Mouse (Mus musculus): ENCODE measurements around the gene Rab23. TPM values are rescaled to one million over a fixed set of nuclear protein-coding genes. Genes with fewer than 3 reads are reported as not detected.
A peak's percentile ranks its signal among the peaks of the same experiment; 100 is the strongest.
"Not testable (repeated sequence)": the region's sequence is repeated elsewhere in the genome, so short reads cannot be mapped to it uniquely, and the experiment has no call there.

The Rab23 gene
- total RNA-seq, 2 experiments from 2014 or later, result 4.7 to 4.8 TPM

DNA sequence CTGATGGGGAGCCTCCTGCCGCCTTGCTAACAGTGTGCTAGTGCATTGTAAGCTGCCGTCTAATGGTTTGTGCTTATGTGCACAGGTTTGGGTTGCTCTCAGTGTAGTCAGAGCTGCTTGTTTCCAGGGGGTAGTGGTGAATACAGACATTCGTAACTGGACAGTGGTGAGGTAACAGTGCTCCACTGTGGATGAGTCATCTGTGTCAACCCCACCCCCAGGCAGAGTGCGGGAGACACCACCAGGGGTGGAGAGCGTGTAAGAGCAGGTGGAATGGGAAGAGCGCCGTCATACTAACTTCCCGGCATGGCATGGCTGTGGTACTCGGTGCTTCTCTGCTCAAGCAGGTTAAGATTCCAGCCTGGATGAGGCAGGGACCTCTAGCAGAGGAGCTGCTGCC, 13.4 kb downstream of the Rab23 start:
- no peak for DNase-seq (ENCODE audit: low spot score)

DNA sequence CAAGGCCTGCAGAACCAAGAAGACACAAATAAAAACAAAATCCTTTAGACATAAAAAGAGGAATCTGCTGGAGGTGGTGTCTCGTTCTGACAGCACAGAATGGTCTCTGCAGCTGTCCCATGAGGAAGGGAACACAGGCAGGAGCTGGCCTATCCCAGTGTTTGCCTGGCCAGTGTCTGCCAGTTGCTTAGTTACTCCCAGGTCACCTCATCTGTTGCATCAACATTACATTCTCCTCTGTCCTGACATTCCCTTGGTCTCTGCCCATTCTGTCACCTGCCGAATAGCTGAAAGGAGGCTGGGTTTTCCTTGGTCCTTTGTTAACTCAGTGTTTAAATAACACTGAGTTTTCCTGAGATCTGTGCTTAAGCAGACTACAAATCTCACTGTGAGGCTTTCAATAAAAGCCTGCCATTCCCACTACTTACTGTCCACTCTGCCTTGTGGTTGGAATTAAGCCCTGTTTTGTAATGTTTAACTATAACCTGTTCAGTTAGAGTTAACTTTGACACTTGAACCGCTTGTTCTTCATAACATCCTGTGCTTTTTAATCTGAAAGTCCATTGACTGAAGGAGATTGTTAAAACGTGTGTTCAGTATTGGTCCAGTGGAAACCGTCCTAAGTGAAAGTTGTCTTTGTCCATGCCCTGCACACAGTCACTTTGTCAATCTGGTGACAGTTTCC, 14.5 kb downstream of the Rab23 start:
- DNase-seq (ENCODE audit: low spot score), result no peak

DNA sequence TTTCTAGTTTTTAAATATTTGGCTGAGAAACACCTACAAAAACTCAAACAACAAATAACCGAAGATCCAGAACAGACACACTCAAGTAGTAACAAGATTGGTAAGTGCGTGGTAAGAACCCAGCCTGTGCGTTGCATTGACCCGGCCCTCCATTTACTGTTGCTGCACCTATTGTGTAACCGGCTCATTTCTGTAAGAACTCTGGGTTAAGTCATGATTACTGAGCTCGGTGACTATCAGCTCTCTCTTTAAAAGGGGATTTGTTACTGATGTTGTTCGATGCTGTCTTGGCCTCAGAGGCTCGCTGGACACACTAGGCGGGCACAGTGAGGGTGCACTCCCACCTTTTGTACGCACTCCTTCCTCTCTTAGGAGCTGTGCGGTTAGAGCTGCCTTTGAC, 18.6 kb downstream of the Rab23 start:
- no peak for DNase-seq (ENCODE audit: low spot score)

DNA sequence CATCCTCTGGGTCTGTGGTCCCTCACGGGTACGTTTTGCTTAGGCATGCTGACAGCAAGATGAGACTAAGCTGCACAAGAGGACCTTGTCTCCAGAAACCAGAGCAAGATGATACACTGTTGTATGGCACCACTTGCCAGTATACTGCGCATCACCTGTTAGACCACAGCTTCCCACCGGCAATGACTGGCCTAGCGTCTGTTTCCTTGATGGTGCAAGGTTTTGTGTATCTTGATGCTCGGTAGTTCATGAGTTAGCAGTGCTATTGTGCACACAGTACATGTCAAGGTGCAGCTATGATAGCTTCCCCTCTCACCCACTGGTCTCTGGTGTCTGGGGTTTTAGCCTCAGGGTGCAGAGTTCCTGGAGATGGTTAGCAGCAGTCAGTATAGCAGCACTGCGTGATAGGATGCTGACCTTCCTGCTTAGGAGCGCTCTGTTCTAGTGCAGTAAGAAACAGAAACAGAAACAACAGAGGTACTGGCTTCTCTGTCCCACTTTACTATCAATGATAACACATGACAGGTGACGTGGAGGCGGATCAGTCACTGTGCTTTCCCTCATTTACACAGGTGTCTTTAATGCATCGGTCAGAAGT, 19.1 kb downstream of the Rab23 start:
- no peak for DNase-seq (ENCODE audit: low spot score)

DNA sequence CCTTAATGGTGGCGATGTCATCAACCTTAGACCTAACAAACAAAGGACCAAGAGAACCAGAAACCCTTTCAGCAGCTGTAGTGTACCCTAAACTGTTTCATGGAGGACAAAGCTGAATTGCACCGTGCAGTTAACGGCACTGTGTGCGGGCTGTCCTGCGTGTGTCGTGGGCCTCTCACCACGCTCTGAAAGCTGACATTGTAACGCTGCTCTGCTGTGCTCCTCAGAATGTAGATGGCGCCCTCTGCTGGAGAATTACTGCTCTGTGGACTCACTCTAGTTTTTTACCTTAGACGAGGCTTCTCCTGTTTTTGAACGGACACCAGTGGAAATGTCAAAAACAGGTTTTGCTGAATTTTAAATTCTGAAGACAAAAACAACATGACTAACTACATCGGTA, 19.6 kb downstream of the Rab23 start:
- peak; percentile 84 for DNase-seq (ENCODE audit: low spot score)

DNA sequence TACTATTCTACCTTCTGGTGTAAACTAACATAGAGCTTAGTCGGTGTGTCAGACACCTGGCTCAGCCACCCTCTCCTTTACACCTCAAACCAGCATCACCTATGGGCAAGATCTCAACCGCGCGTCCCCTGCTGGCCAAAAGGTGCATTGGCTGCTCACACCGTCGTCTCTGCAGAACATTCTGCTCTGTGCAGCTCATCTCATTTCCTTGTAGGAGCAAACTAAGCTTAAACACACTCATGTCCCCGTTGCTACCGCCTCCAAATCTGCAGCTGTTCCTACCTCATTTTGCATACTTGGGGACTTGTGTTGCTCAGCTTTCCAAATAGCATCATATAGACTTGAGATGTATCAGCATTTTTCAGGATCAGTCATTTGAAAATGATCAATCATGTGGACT, 23.2 kb downstream of the Rab23 start:
- no peak for DNase-seq (ENCODE audit: low spot score)

DNA sequence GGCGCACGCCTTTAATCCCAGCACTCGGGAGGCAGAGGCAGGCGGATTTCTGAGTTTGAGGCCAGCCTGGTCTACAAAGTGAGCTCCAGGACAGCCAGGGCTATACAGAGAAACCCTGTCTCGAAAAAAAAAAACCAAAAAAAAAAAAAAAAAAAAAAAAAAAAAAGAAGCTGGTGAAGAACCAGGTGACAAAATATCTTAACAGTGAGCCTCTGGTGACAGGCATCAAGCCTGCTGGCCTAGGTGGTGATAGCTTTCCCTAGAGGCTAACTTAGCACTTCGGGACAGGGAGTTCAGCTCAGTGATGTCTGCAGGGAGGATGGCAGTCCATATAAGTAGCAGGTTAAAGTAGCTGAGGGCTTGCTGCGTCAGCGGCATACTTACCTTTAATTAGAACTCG, 25.1 kb downstream of the Rab23 start:
- not testable (repeated sequence) for DNase-seq (ENCODE audit: low spot score)

DNA sequence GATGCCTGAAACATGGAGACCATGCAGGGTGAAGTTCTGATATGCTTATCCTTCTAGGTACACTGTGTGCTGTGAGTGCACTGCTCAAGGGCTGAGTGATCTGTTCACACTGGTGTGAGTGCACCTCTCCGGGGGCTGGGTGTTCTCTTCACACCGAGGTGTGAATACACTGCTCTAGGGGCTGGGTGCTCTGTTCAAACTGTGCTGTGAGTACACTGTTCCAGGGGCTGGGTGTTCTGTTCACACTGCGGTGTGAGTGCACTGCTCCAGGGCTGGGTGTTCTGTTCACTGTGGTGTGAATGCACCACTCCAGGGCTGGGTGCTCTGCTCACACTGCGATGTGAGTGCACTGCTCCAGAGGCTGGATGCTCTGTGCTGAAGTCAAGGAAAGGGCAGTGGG, 26.2 kb downstream of the Rab23 start:
- DNase-seq (ENCODE audit: low spot score), result no peak

DNA sequence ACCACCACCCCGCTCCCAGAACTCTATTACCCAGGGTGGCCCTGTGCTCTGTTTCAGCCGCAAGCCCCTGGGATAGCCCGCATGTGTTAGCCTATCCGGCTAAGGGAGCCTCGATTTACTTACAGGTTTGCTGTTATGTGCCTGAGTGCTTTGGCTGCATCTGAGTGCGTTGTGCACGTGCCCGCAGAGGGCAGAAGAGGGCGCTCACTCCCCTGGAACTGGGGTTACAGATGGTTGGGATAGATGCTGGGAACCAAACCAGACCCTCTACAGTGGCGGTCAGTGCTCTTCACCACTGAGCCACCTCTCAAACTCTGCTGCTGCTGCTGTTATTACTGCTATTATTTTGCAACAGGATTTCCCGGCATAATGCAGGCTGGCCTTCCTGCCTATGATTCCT, 29.4 kb downstream of the Rab23 start:
- no peak for DNase-seq (ENCODE audit: low spot score)

DNA sequence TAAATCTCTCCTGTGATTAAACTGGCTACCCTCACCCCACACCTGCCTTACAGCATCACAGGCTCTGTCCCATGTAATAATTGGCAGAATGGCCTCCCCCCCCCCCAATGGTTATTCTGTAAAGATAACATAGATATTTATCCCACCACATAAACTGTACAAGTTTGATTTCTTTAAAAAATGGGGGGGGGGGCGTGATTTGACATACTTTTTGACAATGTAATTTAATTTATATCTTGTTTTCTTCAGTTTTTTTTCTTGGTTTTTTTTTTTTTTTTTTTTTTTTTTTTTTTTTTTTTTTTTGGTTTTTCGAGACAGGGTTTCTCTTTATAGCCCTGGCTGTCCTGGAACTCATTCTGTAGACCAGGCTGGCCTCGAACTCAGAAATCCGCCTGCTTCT, 30.0 kb downstream of the Rab23 start:
- DNase-seq (ENCODE audit: low spot score), result not testable (repeated sequence)

DNA sequence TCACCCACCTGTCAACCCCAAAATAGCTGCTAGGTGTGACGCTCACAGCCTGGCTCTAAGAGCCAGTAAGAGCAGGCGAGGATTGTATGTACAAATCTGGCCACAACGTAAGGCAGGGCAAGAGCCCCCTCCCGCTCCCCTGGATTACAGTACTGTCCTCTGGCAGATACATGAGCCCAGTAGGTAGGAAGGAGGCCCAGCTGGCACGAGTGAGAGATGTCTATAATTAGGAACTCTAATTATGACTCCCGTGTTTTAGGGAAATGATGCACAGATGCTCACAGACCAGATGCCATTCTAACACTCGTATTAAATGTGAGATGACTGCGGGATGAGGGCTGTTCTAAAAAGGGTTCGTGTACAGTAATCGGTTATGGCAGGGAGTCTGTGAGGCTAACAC, 31.6 kb downstream of the Rab23 start:
- DNase-seq (ENCODE audit: low spot score), result peak; percentile 31

DNA sequence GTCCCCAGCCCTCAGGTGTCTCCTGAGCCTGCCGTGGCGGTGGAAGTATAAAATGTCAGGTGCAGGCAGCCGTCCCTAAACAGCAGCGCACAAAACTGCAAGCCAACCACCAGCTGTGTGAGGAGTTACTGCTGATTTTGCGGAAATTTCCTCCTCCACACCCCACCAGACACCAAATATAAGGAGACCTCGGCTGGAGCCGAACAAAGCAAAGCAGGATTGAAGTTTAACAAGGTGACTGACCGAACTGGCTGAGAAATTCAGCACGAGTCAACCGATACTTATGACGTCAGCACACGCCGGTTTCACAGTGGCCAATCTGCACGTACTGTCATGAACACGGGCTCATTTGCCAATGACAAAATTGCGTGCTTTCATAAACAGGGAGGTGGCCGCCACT, 34.4 kb downstream of the Rab23 start:
- DNase-seq (ENCODE audit: low spot score), result no peak

DNA sequence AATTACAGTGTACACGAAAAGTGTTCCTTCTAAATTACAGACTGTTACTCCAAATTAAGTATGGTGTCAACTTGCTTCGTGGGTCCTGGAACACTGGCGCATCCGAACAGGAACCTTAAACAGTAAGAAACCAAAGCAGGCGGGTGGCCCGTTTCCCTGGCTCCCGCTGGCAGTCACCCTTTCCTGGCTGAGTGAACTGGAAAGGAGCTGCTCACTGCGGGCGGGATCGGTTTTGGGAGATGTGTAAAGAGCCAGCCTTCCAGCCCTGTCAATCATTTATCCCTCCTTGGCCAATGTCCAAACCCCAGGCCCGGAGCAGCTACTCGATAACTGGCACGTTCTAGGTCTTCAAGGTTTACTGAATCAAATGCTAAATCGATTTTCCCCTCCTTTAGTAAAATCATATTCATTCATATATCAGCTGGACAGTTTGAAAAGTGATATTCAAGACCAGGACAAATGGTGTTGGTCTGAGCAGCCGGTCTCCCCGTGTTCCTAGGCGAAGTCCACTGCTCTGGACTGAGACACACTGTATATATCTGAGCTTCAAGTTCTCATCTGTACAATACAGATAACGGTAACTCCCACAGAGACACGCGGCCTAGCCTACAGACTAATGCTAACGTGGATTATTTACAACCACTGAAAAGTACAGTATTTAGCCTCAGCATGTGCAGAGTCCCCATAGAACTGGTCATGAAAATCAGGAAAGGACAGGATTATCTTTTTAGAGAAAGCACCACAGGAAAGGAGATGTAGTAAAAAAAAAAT, 35.5 kb downstream of the Rab23 start:
- DNase-seq (ENCODE audit: low spot score), result peak; percentile 18

DNA sequence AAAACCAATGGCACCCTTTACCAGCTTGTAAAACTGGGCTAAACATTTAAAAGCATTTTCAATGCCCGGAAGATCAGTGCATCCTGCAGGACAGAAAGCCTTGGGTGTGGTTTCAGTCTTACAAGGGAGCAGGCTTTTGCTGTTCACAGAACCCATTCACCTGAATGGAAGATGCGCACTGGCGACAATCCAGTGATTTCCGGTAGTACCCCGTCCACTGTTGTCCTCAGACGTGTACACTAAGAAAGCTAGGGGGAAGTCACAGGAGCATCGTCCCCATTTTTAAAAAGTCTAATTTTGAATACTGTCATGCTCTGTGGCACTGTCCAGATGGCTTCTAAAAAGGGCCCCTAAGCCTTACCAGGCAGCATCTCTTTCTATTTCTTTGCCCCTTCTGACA, 36.1 kb downstream of the Rab23 start:
- no peak for DNase-seq (ENCODE audit: low spot score)

DNA sequence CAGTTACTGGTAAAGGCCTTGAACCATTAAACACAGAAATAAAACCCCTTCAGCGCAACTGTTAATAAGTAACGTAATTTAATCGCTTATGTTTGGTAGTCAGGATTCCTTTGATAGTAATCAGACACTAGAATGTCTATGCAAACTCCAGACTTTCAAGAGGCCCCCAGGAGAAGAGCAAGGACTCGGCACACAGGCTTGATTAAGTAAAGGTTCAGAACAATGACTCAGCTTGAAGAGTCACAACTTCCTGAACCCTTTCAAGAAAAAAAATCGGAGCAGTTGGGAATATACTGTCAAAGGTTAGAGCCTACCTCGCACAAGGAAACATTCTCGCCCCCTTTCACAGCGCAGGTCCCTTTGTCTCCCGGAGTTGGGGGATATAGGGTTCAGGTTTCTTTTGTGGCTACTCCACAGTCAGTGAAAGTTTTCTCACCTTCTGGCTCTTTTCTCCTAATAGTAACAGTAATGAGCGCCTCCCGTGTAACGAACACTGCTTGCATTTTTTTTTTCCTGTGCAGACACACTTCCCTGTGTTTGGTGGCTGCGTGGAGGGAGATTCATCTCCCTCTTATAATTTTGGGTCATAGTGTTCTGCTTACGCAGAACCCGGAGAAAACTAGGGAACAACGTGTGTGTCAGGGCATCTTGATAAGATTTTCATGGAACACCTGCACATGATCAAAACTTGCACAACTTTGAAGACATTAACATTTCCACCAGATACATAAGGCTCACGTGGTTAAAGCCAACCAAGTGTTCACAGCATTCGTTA, 36.8 kb downstream of the Rab23 start:
- no peak for DNase-seq (ENCODE audit: low spot score)

DNA sequence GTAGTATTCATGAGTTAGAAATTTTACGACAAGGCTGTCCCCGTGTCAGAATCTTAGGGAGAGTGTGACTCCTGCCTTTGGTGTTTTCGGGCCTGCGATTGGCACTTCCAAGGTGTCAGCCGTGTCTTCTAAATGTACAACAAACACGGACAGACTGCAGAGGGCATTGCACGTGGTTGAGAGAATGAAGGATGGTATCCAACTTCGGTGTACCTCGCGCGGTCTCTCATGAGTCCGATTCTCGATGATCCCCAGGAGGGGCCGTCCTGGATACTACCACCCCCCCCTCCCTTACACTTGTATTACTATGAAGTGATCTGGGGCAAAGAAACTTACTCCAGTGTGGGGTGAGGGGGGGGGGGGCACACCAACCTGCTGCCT, 37.3 kb downstream of the Rab23 start:
- no peak for DNase-seq (ENCODE audit: low spot score)

DNA sequence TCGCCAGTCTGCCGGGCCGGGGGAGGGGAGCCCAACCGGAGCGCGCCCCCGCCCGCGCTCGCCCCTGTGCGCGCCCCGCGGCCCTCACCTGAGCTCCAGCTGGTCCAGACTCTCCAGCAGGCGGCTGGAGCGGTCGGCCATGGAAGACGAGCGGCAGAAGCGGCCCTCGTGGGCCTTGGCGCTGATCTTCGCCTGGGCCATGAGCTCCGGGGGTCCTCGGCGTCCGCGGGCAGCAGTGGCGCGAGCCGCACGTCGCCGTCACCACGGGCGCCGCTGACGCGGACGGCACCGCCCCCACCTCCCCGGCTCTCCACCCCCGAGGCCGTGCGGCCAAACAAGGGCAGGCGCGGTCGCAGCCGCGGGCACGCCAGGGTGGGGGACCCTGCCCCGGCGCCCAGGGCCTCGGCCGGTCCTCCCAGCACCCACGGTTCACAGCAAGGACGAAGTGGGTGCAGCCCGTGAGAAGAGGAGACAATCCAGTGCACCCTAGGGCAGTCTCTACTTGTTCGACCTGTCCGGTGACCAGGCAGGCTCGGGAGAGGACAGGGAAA, 37.9 kb downstream of the Rab23 start, which contains the start of gene Bag2:
TSS of gene Bag2 (minus strand) at position 305 of the 551 bp plus-strand sequence.
- peak; percentile 48 for DNase-seq (ENCODE audit: low spot score)

DNA sequence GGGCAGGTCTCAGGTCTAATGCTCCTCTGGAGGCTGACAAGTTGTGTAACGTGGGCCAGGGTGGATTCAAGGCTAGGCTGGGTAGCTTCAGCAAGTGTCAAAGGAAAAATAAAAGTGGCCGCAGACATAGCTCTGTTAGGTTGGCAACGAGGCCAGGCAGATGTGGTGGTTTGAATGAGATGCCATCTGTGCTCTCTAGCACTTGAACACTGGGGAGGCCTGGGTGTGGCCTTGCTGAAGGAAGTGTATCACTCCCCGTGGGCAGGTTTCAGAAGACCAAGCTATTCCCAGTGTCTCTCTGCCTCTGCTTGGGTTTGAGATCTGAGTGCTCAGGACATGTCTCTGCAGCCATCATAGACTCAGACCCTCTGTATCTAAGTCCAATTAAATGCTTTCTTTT, 38.8 kb downstream of the Rab23 start:
- no peak for DNase-seq (ENCODE audit: low spot score)

DNA sequence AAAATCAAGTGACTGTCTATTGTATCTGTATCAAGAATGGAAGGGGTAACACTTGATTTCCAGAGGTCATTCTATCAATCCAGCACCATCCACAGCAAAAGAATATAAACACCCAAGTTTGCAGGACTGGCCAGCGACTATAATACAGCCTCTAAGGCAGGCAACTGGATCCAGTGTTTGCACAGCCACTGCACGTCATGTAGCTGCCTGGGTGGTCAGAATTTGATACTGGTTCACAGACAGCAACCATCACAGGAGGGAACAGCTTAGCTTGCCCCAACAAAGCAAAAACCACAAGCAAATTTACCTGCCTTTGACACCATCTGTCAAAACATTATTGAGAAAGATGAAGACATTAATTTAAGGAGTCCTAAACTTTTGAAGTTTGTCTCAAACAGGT, 44.1 kb downstream of the Rab23 start:
- no peak for DNase-seq (ENCODE audit: low spot score)

DNA sequence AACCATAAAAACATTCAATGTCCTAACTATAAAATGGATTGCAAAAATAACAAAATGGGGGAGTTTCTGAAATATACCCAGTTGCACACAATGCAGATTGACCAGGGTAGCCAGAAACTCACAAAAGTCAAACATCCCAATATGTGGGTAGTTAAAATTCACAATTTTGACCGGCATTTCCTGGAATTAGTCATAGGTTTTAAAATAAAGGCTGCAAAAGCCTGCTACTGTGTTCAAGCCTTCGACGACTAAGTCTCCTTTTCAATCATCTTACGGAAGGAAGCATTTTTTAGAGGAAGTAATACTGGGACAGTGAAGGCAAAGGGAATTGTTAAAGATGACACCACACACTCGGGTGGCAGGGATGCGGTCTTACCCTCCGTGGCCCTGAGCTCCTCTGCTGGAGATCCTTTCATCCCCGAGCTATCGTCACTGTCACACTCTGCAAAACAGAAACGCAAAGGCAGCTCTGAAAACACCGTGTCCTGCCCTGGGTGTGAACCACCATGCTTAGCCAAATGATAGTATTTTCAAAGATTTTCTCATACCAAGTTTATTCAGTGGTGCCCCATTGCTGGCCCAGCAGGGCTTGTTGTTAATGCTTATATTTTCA, 45.9 kb downstream of the Rab23 start:
- DNase-seq (ENCODE audit: low spot score), result no peak
